Mouse (Mus musculus): ENCODE measurements around the gene Abhd2. TPM values are rescaled to one million over a fixed set of nuclear protein-coding genes. Genes with fewer than 3 reads are reported as not detected.

The Abhd2 gene
- 10 to 100 TPM; 29.7 to 37.5 TPM for total RNA-seq (2021)

DNA sequence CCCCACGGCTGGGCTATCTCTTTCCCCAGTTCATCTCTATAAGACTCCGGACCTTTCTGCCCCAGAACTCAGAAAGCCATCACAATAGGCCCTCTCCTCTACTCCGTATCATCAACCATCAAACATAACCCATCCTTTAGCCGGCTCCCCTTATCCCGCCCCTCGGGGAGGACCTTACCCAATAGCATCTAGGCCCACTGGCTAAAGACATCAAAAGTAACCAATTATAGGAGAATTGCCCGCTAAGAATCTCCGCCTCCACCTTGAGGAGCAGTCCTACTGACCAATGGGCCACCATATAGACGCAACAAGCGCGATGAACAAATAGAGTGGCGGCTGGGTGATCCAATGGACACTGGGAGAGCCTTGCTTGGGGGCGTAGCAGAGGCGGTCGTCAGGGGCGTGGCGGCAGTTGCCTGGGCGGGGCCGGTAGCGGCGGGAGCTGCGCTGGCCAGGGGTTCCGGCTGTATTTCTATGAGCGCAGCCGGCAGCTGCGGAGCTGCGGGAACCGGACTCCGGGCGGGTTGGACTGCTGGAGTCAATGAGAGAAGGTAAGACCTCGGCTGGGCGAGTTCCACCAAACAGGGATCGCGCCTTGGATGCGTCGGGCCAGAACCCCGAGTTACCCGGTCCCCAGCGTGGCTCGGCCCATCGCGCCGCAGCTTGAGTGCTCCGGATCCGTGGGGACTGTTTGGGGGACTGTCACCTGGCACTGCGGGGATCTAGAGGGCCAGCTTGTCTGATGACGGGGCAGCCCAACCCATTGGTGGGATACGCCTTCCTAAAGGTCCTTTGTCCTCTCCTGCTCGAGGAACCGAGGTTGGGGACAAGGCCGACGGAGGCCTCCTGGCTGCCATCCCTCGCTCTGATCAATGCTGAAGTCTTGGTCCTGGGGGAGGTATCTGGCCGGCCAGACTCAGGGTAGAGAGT is at the start of gene Abhd2:
TSS of gene Abhd2 (plus strand) at position 411 of the 930 bp plus-strand sequence.
- peak; percentile 100 for DNase-seq
- intact Hi-C loops (cut with DNase I): loop anchor here (2.0 to 10.0 kb wide), 2 partner anchors 36 to 192 kb away; partner anchors contain the start of gene Polg

DNA sequence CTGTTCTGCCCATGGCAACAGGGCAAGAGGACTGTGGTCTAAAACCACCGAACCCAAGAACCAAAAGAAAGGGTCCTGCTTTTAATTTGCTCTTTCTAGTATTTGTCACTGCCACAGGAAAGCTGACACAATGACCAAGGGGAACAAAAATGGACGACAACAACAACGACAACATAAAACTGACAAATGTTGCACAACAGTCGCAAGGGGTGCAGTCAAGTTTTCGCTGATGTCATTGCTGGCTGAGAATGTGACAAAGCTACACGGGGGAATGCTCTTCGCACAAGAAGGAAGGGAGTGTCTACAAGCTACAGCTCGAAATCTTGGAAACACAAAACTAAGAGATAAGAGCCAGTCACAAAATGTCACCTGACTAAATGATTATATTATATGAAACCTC is 47.5 kb upstream of the Abhd2 start:
- intact Hi-C loops (cut with DNase I): no loop called here

DNA sequence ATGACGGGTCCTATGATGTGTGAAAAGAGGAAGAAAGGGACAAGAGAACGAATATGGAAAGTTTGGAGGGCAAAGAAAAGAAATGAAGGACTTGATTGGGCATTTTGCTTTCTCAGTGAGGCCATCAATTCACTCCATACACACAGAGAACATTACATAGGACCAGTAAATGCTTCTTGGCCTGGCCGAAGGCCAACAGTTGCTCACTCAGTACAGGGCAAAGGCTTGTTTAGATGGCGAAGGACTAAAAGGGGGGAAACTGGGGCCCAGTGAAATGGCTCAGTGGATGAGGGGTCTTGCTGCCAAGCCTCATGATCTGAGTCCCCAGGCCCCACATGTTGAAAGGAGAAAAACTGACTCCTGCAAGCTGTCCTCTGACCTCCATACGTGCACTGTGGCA is 46.8 kb upstream of the Abhd2 start:
- no peak for DNase-seq
- intact Hi-C loops (cut with DNase I): no loop called here

More for the DNA sequence above, 47.5 kb upstream of the Abhd2 start:
- DNase-seq: no peak

DNA sequence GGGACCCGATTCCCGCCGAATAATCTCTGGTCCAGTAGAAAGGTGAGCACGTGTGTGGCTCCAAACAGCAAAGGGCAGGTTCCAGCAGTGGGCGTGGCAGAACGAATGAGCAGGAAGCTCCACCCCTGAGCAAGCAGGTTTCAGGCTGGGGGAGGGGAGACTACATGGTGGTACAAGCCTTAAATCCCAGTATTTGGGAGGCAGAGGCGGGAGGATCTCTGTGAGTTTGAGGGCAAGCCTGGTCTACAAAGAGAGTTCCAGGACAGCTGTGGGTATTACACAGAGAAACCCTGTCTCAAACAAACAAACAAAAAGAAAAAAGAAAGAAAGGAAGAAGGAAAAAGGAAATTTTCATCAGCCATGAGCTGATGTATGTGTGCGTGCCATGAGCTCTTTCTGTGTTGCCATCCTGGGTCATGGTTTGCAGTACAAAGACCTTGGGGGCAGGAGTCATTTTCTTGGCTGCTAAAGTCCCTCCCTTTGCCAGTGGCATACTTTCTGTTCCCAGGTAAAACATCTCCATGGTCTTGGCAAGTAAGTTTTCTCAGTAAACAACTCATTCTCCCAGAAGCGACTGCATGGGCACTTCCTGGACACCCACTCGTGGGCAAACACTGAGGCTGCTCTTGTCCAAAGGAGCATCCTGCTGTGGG is 46.0 kb upstream of the Abhd2 start:
- intact Hi-C loops (cut with DNase I): no loop called here
- no peak for DNase-seq

DNA sequence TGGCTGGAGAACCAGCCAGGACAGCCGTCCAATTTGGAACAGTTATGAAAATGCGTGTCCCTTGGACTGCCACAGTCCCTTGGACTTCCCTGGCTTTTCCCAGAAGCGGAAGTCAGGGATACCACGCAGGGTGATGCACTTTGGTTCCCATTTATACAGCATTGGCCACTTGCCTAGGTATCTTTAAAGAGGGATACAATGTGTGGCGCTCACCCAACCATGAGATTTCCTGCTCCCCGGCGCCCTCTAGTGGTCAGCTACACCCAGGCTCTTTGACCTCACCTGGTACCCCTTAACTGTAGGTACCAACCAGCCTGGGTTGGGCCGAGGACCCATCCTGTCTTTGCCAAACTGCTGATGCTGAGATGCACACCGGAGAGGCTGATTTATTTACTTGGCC is 44.5 kb upstream of the Abhd2 start:
- peak; percentile 88 to 93 for DNase-seq
- intact Hi-C loops (cut with DNase I): loop anchor here (1.0 to 2.0 kb wide), 2 partner anchors 87 to 304 kb away; no protein-coding TSS in a partner anchor

DNA sequence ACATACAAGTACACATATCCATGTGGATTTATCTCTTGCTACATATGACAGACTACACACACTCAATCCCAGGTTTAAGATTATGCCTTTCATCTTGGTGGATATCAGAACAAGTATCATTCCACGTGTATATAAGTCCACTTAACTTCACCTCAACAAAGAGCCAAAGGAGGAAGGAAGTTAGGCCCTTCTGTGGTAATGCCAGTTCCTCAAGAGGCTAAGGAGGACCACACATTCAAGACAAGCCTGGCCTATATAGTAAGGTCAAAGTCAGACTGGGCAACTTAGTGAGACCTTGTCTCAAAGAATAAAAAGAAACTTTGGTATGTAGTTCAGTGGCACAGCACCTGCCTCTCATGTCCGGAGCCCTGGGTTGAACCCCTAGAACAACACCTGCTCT is 41.4 kb upstream of the Abhd2 start:
- intact Hi-C loops (cut with DNase I): no loop called here

DNA sequence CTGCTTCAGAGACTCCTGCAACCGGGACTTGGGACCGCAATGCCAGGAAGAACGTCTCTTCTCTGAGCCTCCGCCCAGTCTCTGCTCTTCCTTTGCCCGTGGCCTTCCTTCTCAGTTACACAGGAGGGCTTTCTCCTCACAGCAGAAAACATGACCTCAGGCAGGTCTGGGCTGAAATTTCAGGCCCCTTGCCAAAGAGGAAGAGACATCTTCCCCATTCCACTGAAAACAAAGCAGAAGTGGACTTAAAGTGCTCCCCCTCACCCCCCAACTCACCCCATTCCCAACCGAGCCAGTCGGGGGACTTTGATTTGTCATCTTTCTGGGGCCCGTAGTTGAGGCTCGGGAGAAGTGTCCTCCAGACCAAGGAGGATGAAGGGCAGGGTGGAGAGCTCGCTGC is 41.0 kb upstream of the Abhd2 start:
- intact Hi-C loops (cut with DNase I): no loop called here

More for the DNA sequence above, 41.4 kb upstream of the Abhd2 start:
- DNase-seq: no peak

DNA sequence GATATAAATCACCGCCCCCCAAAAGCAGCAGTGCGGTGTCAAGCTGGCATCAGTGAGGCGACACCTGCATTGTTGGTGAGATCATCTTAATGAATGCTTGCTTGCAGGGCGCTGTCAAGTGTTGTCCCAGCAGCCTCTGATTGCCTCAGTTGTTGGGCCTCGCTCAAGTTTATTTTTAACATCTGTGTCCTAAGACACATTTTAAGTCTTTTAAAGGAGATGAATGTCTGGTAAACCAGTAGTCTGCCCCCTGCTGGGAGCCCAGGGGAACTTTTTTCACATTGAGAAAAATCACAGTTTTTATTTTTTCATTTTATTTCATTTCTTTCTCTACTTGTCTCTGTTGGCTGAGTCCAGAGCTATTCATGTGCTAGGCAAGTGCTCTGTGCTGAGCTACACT is 34.3 kb upstream of the Abhd2 start:
- intact Hi-C loops (cut with DNase I): loop anchor here (2.0 kb wide), 1 partner anchor 314 kb away; no protein-coding TSS in a partner anchor
- peak; percentile 28 for DNase-seq

More for the DNA sequence above, 41.0 kb upstream of the Abhd2 start:
- DNase-seq: no peak

DNA sequence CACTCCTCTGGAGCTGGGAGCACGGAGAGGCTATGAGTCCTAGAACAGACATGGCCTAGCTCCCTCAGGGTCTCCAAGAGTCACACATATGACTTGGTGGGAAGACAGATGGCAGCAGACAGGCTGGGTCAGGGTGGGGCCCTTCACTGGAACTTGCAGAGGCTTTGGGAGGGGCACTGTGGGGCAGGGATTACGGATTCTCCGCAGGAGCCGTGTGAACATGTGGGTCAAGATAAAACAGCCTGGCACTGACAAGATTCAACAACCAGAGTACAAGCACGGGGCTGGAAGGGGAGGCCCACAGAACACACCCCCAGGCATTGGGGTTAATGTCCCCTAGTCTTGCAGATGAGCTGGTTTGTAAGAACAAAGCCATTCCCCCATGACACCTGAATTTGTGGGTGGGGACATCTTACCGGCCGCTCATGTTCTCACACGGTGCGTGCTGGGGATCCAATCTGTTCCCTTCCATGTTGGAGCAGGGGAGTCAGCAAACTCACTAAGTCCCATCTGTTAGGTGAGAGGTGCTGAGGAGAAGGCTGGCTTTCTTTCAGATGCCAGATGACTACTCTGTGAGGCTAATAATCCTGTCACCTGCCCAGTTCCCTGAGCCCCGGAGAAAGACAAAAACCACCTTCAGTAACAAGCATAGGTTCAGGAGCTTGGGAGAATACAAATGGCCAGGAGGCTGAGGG is 30.9 kb upstream of the Abhd2 start:
- DNase-seq: no peak
- intact Hi-C loops (cut with DNase I): loop anchor here (10.0 kb wide), 1 partner anchor 223 kb away; the partner anchor contains the start of gene Polg

DNA sequence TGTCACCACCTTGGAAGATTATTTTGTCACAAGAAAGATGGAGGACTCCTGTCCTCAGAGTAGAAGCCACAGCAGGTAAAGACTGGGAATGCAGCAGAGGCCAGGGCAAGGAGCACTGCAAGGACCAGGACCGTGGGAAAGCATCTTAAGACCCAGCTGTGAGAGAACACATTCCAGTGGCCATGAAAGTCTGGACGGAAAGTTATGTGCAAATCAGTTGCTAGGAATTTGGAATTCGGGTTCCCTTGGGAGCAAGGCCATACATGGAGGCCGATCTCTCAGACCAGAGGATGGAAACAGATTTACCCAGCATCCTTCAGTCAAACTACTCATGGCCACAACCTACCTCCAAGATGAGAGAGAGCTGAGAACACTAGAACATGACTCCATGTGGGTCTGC is 29.8 kb upstream of the Abhd2 start:
- DNase-seq: no peak
- intact Hi-C loops (cut with DNase I): loop anchor here (10.0 kb wide), 1 partner anchor 222 kb away; the partner anchor contains the start of gene Polg

DNA sequence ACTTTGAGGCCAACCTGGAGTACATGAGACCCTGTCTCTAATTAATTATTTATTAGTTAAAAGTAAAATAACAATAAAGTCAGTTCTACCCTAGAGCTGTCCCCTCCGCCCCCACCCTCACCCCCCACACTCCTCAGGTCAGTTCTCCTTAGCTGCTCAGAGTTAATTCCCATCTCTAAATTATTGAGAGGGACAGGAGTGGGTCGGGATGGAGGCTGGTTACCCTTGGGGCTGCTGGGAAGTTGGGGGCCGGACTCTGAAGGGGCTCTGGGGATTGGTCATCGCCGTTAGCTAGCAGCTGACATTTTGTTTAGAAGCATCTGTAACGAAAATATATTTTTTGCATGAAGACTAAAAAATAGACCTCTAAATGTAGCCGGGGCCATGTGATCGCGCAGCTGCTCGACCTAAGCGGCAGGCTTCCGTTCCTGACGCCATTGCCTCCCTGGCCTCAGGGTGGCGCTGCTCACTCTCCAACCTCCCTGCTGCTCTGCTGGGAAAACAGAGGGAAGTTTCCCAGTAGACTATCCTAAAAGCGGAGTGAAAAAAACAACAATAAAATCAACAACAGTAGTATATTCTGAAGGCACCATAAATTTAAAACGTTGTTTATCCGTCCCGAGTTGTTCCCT is 26.8 kb upstream of the Abhd2 start:
- intact Hi-C loops (cut with DNase I): loop anchor here (1.0 to 10.0 kb wide), 2 partner anchors 103 to 219 kb away; partner anchors contain the start of gene Polg

DNA sequence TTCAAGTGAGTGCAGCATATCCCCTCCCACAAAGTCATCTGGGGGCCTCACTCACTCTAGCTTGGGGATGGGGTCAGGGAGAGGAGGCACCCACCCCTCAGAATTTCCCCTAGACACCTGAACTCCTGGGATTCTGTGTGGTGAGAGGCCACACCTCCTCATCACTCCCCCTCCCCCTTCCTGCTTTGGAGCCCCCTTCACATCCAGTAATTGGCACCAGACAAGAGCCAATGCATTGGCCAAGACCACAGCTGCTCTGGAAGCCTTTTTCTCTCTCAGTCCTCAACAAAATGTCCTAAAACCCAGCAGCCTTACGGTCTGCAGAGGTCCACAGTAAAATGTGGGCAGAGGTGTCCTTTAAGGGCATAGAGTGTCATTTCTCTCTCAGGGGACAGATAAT is 25.6 kb upstream of the Abhd2 start:
- DNase-seq: no peak
- intact Hi-C loops (cut with DNase I): loop anchor here (10.0 kb wide), 1 partner anchor 217 kb away; the partner anchor contains the start of gene Polg

More for the DNA sequence above, 26.8 kb upstream of the Abhd2 start:
- peak; percentile 74 to 84 for DNase-seq

DNA sequence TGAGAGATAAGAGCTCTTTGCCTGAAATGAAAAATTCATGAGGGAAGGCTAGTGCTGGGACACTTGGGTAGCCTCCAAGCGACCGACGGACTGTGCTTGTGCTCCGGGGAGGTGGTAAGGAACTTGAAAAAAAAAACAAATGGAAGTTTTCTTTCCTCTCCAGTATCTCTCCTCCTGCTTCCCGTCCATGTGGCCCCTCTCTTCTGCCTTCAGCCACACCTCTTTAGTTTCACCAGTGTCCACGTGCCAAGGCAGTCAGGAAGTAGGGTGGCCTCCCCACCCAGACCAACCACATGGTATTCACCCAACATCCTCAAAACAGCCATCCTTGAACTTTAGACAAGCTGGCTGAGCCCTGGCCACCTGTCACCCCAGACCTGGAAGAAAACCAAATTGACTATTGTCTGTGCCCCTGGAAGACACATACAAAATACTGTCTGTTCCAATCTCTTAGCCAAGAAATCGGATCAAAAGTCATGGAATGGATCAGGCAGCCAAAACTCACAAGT is 25.1 kb upstream of the Abhd2 start:
- intact Hi-C loops (cut with DNase I): loop anchor here (10.0 kb wide), 1 partner anchor 217 kb away; the partner anchor contains the start of gene Polg
- DNase-seq: peak; percentile 41 to 45

DNA sequence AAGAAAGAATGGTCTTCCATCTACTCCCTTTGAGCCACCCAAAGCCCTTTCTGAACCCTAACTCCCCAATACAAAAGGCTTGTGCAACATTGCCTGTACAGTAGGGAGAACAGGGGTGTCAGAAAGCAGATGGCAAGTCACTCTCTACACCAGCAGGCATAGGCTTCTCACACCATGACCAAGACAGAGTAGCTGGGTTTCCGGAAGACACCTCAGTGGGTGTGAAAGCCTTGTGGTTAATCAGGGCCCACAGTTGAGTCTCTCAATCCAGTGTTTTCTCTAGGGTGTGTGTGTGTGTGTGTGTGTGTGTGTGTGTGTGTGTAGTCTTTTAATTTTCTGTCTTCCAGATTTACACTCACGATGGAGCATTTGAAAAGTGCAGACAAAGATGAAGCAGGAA is 23.4 kb upstream of the Abhd2 start:
- intact Hi-C loops (cut with DNase I): loop anchor here (10.0 kb wide), 1 partner anchor 215 kb away; the partner anchor contains the start of gene Polg
- DNase-seq: no peak

DNA sequence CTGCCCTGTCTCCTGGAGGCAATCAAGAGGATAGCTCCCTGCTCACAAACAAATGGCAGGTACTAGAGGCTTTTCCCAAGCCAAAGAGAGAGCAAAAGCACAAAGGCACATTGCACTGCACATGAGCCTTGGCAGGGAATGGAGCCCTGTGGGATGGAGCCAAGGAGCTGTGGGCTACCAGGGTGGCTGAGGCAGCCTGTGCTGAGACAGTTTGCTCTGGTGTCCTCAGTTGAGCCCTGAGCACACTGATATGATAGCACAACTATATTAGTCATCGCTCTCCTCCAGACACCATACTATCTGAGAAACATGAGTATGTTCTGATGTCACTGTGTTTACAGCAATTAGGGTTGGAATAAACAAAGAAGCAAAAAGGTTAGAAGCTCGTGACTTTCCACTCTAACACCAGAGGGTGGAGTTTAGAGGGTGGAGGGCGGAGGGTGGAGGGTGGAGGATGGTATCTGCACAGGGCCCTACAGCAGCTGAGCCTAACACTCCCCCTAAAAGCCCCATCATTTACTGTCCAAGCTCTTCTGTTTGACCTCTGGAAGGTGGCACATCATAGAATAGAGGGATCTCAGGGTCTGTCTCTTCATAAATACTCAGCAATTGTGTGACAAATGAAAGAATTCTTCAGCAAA is 18.6 kb upstream of the Abhd2 start:
- intact Hi-C loops (cut with DNase I): loop anchor here (2.0 kb wide), 1 partner anchor 54 kb away; no protein-coding TSS in a partner anchor
- peak; percentile 57 to 67 for DNase-seq

DNA sequence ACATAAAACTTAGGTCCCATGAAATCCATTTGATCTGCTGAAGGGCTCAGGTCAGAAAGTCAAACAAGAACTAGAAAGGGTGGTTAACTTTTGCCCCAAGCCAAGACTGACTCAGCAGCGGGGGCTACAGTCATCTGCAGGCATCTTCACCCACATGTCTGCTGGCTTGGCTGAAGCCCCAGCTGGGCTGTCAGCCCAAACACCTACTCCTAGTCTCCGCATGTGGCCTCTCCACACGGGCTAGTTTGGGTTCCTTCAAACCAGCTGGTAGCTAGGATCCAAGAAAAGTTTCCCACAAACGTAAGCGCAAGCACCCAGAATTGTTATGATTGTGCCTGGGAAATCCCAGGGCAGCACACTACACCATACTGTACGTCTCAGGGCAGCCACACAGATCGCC is 17.6 kb upstream of the Abhd2 start:
- DNase-seq: no peak

DNA sequence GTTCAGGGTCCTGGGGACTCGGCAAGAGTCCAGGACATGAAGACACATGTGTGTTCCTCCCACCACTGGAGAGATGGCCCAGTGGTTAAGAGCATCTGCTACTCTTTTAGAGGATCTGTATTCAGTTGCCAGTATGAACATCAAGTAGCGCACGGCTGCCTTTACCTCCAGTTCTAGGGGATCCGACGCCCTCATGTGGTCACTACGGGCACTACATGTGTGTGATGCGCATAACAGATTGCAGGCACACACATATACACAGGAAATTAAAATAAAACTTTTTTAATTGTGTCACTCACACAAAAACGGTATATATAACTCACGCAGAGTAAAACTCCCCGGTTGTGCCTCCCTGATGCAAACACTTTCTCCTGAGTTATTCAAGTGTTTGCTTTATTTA is 17.2 kb upstream of the Abhd2 start:
- intact Hi-C loops (cut with DNase I): loop anchor here (2.0 kb wide), 1 partner anchor 53 kb away; no protein-coding TSS in a partner anchor
- DNase-seq: no peak

More for the DNA sequence above, 17.6 kb upstream of the Abhd2 start:
- intact Hi-C loops (cut with DNase I): loop anchor here (2.0 kb wide), 1 partner anchor 53 kb away; no protein-coding TSS in a partner anchor

DNA sequence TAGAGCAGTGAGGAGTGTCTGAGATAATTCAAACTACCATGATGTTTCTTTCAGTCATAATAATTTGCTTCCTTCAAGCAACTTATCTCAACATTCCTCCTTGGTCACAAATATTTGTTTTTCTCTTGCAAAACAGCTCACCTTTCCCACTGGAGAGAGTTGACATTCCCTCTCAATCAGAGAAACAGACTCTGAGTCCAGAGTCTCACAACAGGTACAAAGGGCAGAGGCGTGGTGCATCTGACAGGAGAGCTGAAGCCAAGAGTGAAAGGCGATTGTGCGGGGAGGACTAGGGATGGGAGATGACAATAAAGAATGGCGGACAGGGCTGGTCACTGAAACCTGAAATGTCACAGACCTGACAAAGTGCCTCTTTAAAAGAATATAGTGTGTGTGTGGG is 16.3 kb upstream of the Abhd2 start:
- no peak for DNase-seq
- intact Hi-C loops (cut with DNase I): no loop called here

DNA sequence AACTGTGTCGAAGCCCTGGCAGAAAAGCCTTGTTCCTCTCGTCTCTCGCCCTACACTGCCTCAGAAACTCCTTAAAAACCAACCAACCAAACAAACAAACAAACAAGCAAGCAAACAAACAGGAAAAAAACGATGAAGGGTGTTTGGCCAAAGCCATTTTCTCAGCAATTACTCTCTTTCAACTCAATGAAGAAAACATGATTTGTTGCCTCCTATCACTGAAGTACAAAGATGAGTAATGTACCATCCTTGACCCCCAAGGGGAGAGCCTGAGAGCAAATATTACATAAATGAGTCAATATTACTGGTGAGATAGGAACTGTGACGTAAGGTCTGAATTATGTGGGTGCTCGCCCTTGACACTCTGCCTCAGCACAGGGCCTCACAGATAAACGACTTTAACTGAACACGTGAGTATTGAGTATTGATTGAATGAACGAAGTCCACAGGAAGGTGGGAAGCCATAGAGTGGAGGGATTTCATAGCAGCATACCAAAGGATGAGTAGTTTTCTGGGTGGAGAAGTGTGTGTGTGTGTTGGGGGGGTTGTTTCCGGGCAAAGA is 13.9 kb upstream of the Abhd2 start:
- intact Hi-C loops (cut with DNase I): no loop called here
- no peak for DNase-seq
